Mouse (Mus musculus) bone marrow macrophage, adult 2 months (primary cell): ENCODE measurements around the gene Vwa8. TPM values are rescaled to one million over a fixed set of nuclear protein-coding genes. Genes with fewer than 3 reads are reported as not detected.

ENCODE experiments used
- H3K27ac ChIP-seq: 2 replicates; pipeline ENCODE4 v1.5.1; 2012; ENCODE audit warnings: low read depth, low read length; ENCODE audit not compliant: insufficient read depth
- H3K4me1 ChIP-seq: 2 replicates; pipeline ENCODE4 v1.6.1; 2012; ENCODE audit warnings: low read length; ENCODE audit not compliant: control insufficient read depth, insufficient read depth
- H3K4me3 ChIP-seq: 2 replicates; pipeline ENCODE4 v1.5.1; 2012; ENCODE audit warnings: mild to moderate bottlenecking, low read length, moderate library complexity; ENCODE audit not compliant: insufficient read depth
- CTCF ChIP-seq: IDR thresholded peaks from 2 replicates; pipeline ENCODE4 v1.5.1; 2012; ENCODE audit warnings: low read depth, mild to moderate bottlenecking, low read length, moderate library complexity
- POLR2A ChIP-seq: IDR thresholded peaks from 2 replicates; pipeline ENCODE4 v1.6.1; 2012; ENCODE audit warnings: mild to moderate bottlenecking, low read depth, low read length, borderline replicate concordance
- polyA plus RNA-seq: library from polyadenylated mRNA; stranded (reverse); fragments of >200 nt; gene quantifications from 2 replicates; pipeline ENCODE4 v1.2.4, GENCODE M21; 2012; ENCODE audit not compliant: missing spikeins, insufficient read depth, insufficient read length

Vwa8 gene
- polyA plus RNA-seq, 1 experiment: 19.3 TPM

DNA sequence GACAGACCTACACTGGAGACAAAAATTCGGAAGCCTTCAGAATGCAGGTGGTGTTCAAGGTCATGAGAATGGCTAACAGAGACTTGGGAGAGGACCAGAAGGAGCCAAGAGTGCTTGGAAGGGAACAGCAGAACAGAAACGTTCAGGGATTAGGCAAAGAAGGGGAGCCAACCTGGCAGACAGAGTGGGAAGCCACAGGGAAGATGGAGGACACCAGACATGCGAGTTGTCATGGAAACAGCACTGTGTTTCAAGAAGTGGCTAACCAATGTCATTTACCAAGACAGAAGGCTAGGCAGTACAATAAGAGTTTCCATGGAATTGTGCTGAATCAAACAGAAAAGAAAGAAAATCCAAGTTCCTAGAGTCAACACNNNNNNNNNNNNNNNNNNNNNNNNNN, 395.7 kb downstream of the Vwa8 start:
- Histone ChIP-seq H3K27ac (no peak overlapping the region), H3K4me1 (peaks cover 4% of the 10 kb centered on the region)
- TF ChIP-seq CTCF: no peak
- no peak for TF ChIP-seq POLR2A

DNA sequence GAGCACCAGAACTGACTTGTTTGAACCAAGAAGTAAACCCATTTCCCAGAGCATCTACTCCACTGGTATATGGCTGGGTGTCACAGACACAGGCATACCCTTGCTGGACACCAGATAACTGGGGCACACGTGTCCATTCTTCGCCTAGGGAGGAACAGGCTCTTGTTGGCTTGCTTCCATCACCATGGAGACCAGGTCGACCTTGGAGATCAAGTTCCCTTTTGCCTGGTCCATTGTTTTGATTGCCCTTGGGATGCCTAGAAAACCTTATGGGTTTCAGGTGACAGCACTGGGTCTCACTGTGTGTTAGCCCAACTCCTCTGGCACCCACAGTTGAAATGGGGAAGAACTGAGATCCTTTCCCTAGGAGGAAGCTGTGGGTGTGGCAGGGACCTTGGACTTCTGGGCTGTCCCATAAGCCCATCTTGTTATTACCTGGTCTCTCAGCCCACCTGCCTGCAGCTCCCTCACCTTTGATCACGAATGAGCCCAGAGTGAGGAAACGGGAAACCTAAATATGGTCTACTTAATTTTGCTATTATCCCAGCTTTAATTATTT, 403.0 kb downstream of the Vwa8 start:
- no peak overlapping the region for H3K27ac ChIP-seq
- no peak overlapping the region for H3K4me3 ChIP-seq
- TF ChIP-seq CTCF (no peak), POLR2A (no peak)
- H3K4me1 ChIP-seq: no peaks in the 10 kb centered on the region

More for the DNA sequence above, 395.7 kb downstream of the Vwa8 start:
- no peak overlapping the region for H3K4me3 ChIP-seq

Other genes starting within 250 kb of the Vwa8 start
- gene Dgkh, start 116.3 kb upstream of the Vwa8 start, polyA plus RNA-seq: 6.6 and 6.8 TPM in 2 replicates